Mouse (Mus musculus): Measurements from ENCODE around the gene Cdk11b. TPM values are rescaled to one million over a fixed set of nuclear protein-coding genes. Genes with fewer than 3 reads are reported as not detected.

Gene Cdk11b
- polyA plus RNA-seq, 1 experiment = 47.7 TPM

DNA sequence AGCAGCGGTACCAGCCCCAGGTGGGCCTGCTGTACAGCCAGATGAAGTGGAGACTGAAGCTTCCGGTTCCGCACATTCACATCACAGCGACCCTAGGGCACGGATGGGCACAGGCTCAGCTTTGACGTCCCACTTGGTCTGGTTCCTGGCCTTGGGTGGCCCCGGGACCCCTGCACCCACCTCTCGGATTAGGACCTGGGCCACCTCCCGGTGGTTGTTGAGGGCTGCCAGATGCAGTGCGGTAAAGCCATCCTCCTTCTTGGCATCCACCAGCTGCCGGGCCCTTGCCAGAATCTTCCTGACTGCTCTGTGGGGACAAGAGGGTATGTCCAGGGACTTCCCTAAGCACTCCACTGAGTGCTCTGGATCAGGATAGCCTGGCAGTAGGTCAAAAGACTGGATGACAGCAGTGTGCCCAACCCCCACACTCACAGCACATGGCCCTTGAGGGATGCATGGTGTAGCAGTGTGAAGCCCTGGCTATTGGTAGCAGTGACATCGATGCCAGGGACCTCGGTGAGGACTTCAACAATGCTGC lies 31.6 kb downstream of the Cdk11b start:
- no peak overlapping the region for H3K4me2 ChIP-seq (ENCODE audit: low read depth)
- H3K4me3 ChIP-seq = no peak overlapping the region
- TF ChIP-seq TCF3 (IDR thresholded peaks at IDR 0.05; ENCODE audit: insufficient read length, low read depth) (no peak), POLR2A (IDR thresholded peaks at IDR 0.05; ENCODE audit: insufficient read length, low read depth) (no peak), REST (IDR thresholded peaks at IDR 0.05; ENCODE audit: insufficient read depth, insufficient read length) (no peak), SRF (IDR thresholded peaks at IDR 0.05; ENCODE audit: control insufficient read depth, insufficient read length, low read depth) (no peak)
- peaks cover 8% of the 10 kb centered on the region for H3K36me3 ChIP-seq (ENCODE audit: control insufficient read depth, insufficient read depth)
- H3ac ChIP-seq (ENCODE audit: control insufficient read depth, insufficient read length) = no peak overlapping the region
- no peaks in the 10 kb centered on the region for H3K27me3 ChIP-seq (ENCODE audit: control insufficient read depth, insufficient read depth, insufficient read length)
- H3K79me2 ChIP-seq (ENCODE audit: control insufficient read depth, insufficient read depth) = no peaks in the 10 kb centered on the region

- H3K4me2 ChIP-seq (ENCODE audit: low read depth) = no peak overlapping the region
- no peak overlapping the region for H3K4me3 ChIP-seq
- TF ChIP-seq REST (IDR thresholded peaks at IDR 0.05; ENCODE audit: insufficient read depth, insufficient read length) = no peak
- no peak for TF ChIP-seq TCF12 (IDR thresholded peaks at IDR 0.05; ENCODE audit: insufficient read depth, poor library complexity, severe bottlenecking)
- H3ac ChIP-seq (ENCODE audit: control insufficient read depth, insufficient read length) = no peak overlapping the region
- H3K36me3 ChIP-seq (ENCODE audit: control insufficient read depth, insufficient read depth) = peaks cover 8% of the 10 kb centered on the region
- no peaks in the 10 kb centered on the region for H3K27me3 ChIP-seq (ENCODE audit: control insufficient read depth, insufficient read depth, insufficient read length)
- no peaks in the 10 kb centered on the region for H3K79me2 ChIP-seq (ENCODE audit: control insufficient read depth, insufficient read depth)
Measured at GRCm38 (mm10) chr4:155658961-155659360, 34.3 kb downstream of the Cdk11b start.

DNA sequence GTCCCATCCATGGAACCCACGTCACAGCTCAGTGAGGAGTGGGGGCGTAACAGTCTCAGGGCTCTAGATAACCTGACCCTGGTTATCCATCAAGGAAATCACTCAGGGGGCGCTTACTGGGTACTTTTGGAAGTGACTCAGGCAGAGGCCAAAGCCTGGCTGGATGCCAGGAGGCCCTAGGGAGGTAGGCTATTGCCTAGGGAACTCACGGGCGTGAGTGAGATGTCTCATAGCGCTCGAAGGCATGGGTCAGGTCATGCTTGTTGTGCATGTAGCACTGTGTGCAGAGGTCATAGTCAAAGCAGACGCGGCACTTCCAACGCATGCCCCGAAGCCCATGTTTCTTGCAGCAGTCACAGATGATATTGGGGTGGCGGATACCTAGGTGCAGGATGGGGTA lies 36.0 kb downstream of the Cdk11b start:
- Histone ChIP-seq H3K4me2 (ENCODE audit: low read depth) (no peak overlapping the region), H3K4me3 (no peak overlapping the region), H3K79me2 (ENCODE audit: control insufficient read depth, insufficient read depth) (no peaks in the 10 kb centered on the region), H3ac (ENCODE audit: control insufficient read depth, insufficient read length) (no peak overlapping the region), H3K36me3 (ENCODE audit: control insufficient read depth, insufficient read depth) (peaks cover 12% of the 10 kb centered on the region), H3K27me3 (ENCODE audit: control insufficient read depth, insufficient read depth, insufficient read length) (no peaks in the 10 kb centered on the region)
- TF ChIP-seq POLR2A (IDR thresholded peaks at IDR 0.05; ENCODE audit: insufficient read length, low read depth) (no peak), TCF12 (IDR thresholded peaks at IDR 0.05; ENCODE audit: insufficient read depth, poor library complexity, severe bottlenecking) (no peak), USF1 (IDR thresholded peaks at IDR 0.05; ENCODE audit: low read depth) (no peak), MYOG (IDR thresholded peaks at IDR 0.05; ENCODE audit: control insufficient read depth in 1 of 3, insufficient read depth in 1 of 3, insufficient read length in 2 of 3, low read depth in 2 of 3) (no peak), CEBPB (IDR thresholded peaks at IDR 0.05; ENCODE audit: insufficient read depth, poor library complexity, severe bottlenecking) (no peak), POLR2AphosphoS2 (IDR thresholded peaks at IDR 0.05; ENCODE audit: insufficient read length, low read depth) (no peak), REST (IDR thresholded peaks at IDR 0.05; ENCODE audit: insufficient read depth, insufficient read length) (no peak), E2F4 (IDR thresholded peaks at IDR 0.05; ENCODE audit: insufficient read depth) (no peak), TCF3 (IDR thresholded peaks at IDR 0.05; ENCODE audit: insufficient read length, low read depth) (no peak), MYOD1 (IDR thresholded peaks at IDR 0.05; ENCODE audit: control insufficient read depth in 1 of 3, insufficient read length in 2 of 3, low read depth in 2 of 3) (no peak), SRF (IDR thresholded peaks at IDR 0.05; ENCODE audit: control insufficient read depth, insufficient read length, low read depth) (no peak), MAX (IDR thresholded peaks at IDR 0.05; ENCODE audit: low read depth) (no peak)

DNA sequence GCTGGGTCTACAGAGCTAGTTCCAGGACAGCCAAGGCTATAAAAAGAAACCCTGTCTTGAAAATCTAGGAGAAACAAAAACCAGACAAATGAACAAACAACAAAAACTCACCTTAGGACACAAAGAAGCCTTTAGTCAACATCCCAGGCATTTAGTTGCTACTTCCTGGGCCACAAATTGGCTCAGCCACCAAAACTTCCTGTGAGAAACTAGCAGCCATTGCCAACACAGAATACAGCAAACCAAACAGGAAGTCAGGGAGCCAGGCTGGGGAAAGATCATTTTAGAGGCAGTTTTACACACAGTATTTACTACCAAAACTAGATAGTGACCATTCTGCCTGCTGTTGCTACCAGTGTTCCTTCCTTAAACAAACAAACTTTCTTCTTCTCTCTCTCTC lies 42.2 kb downstream of the Cdk11b start:
- no peak overlapping the region for H3ac ChIP-seq (ENCODE audit: control insufficient read depth, insufficient read length)

DNA sequence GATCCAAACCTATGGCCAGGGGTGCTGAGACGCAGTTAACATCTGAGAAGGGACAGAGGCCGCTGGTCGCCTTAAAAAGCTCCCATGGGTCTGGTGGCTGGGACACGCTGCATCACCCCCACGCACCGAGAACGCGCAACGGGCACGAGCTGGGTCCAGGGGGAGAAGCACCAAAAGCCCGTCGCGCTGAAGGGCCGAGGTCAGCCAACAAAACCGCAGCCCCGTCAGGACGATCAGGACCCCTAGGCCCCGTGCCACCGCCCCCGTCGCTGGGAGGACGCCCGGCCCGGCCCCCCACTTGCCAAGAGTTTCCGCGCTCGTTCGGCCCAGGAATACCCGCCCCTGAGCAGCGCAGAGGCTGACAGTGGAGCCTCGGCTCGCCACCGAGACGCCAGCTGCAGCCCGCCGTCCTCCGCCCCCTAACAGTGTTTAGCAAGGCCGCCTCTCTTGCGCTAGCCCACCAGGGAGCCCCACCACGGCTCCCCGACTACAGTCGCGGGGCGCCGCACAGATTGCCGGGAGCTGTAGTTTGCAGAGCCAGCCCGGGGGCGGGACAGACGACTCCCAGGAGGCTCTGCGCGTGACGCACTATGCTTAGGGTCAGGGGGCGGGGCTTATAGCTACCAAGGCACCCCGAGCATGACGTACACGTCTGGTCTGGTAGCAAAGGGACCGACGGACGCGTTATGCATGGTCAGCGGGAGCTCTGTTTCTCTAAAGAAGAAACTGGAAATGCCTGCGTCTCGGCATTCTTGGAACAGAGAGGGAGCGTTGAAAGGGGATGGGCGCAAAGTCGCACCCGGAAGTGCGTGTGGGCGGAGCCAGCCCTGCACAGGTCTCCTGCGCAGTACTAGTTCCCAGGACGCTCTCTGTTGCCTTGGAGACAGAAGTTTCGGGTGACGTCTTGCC lies 44.3 kb downstream of the Cdk11b start, which contains the start of gene Mib2:
Mib2 (minus strand) TSS at position 510 of the 909 bp plus-strand sequence.
- Histone ChIP-seq H3K4me2 (ENCODE audit: low read depth) (peak within 1 kb of the TSS; percentile 82), H3ac (ENCODE audit: control insufficient read depth, insufficient read length) (peak within 1 kb of the TSS; percentile 78), H3K79me2 (ENCODE audit: control insufficient read depth, insufficient read depth) (no peaks in the 10 kb centered on the region), H3K27me3 (ENCODE audit: control insufficient read depth, insufficient read depth, insufficient read length) (no peaks in the 10 kb centered on the region), H3K36me3 (ENCODE audit: control insufficient read depth, insufficient read depth) (peaks cover 15% of the 10 kb centered on the region), H3K4me3 (peak within 1 kb of the TSS; percentile 91)
- TF ChIP-seq CEBPB (IDR thresholded peaks at IDR 0.05; ENCODE audit: insufficient read depth, poor library complexity, severe bottlenecking) (no peak), USF1 (IDR thresholded peaks at IDR 0.05; ENCODE audit: low read depth) (peak; percentile 13), E2F4 (IDR thresholded peaks at IDR 0.05; ENCODE audit: insufficient read depth) (no peak), TCF12 (IDR thresholded peaks at IDR 0.05; ENCODE audit: insufficient read depth, poor library complexity, severe bottlenecking) (no peak), MAX (IDR thresholded peaks at IDR 0.05; ENCODE audit: low read depth) (no peak), TCF3 (IDR thresholded peaks at IDR 0.05; ENCODE audit: insufficient read length, low read depth) (no peak), MYOD1 (IDR thresholded peaks at IDR 0.05; ENCODE audit: control insufficient read depth in 1 of 3, insufficient read length in 2 of 3, low read depth in 2 of 3) (peak in 1 of 3 experiments; percentile 27), REST (IDR thresholded peaks at IDR 0.05; ENCODE audit: insufficient read depth, insufficient read length) (no peak), POLR2A (IDR thresholded peaks at IDR 0.05; ENCODE audit: insufficient read length, low read depth) (peak; percentile 37), SRF (IDR thresholded peaks at IDR 0.05; ENCODE audit: control insufficient read depth, insufficient read length, low read depth) (peak; percentile 29), POLR2AphosphoS2 (IDR thresholded peaks at IDR 0.05; ENCODE audit: insufficient read length, low read depth) (no peak), MYOG (IDR thresholded peaks at IDR 0.05; ENCODE audit: control insufficient read depth in 1 of 3, insufficient read depth in 1 of 3, insufficient read length in 2 of 3, low read depth in 2 of 3) (peak in 1 of 3 experiments; percentile 12)

More for the DNA sequence above, 42.2 kb downstream of the Cdk11b start:
- no peaks in the 10 kb centered on the region for H3K27me3 ChIP-seq (ENCODE audit: control insufficient read depth, insufficient read depth, insufficient read length)
- no peaks in the 10 kb centered on the region for H3K79me2 ChIP-seq (ENCODE audit: control insufficient read depth, insufficient read depth)
- TF ChIP-seq USF1 (IDR thresholded peaks at IDR 0.05; ENCODE audit: low read depth) (no peak), SRF (IDR thresholded peaks at IDR 0.05; ENCODE audit: control insufficient read depth, insufficient read length, low read depth) (no peak), MYOG (IDR thresholded peaks at IDR 0.05; ENCODE audit: control insufficient read depth in 1 of 3, insufficient read depth in 1 of 3, insufficient read length in 2 of 3, low read depth in 2 of 3) (no peak), TCF3 (IDR thresholded peaks at IDR 0.05; ENCODE audit: insufficient read length, low read depth) (no peak), POLR2AphosphoS2 (IDR thresholded peaks at IDR 0.05; ENCODE audit: insufficient read length, low read depth) (no peak), REST (IDR thresholded peaks at IDR 0.05; ENCODE audit: insufficient read depth, insufficient read length) (no peak), TCF12 (IDR thresholded peaks at IDR 0.05; ENCODE audit: insufficient read depth, poor library complexity, severe bottlenecking) (no peak), MAX (IDR thresholded peaks at IDR 0.05; ENCODE audit: low read depth) (no peak), POLR2A (IDR thresholded peaks at IDR 0.05; ENCODE audit: insufficient read length, low read depth) (no peak), CEBPB (IDR thresholded peaks at IDR 0.05; ENCODE audit: insufficient read depth, poor library complexity, severe bottlenecking) (no peak), MYOD1 (IDR thresholded peaks at IDR 0.05; ENCODE audit: control insufficient read depth in 1 of 3, insufficient read length in 2 of 3, low read depth in 2 of 3) (no peak), E2F4 (IDR thresholded peaks at IDR 0.05; ENCODE audit: insufficient read depth) (no peak)
- H3K36me3 ChIP-seq (ENCODE audit: control insufficient read depth, insufficient read depth) = peaks cover 15% of the 10 kb centered on the region
- H3K4me2 ChIP-seq (ENCODE audit: low read depth) = peak overlapping the region; percentile 78
- no peak overlapping the region for H3K4me3 ChIP-seq

All from myocyte (in vitro differentiated cells).